Mouse (Mus musculus) liver, embryonic 14.5 days (tissue): Measurements from ENCODE around the gene Cenpo.

ENCODE experiments used
- CTCF ChIP-seq: IDR thresholded peaks from 2 replicates; pipeline ENCODE4 v1.5.1; 2016; ENCODE audit warnings: antibody characterized with exemption, low read depth, control low read depth
- EP300 ChIP-seq: IDR thresholded peaks from 2 replicates; pipeline ENCODE4 v1.6.1; 2016; ENCODE audit warnings: antibody characterized with exemption, low read depth

DNA sequence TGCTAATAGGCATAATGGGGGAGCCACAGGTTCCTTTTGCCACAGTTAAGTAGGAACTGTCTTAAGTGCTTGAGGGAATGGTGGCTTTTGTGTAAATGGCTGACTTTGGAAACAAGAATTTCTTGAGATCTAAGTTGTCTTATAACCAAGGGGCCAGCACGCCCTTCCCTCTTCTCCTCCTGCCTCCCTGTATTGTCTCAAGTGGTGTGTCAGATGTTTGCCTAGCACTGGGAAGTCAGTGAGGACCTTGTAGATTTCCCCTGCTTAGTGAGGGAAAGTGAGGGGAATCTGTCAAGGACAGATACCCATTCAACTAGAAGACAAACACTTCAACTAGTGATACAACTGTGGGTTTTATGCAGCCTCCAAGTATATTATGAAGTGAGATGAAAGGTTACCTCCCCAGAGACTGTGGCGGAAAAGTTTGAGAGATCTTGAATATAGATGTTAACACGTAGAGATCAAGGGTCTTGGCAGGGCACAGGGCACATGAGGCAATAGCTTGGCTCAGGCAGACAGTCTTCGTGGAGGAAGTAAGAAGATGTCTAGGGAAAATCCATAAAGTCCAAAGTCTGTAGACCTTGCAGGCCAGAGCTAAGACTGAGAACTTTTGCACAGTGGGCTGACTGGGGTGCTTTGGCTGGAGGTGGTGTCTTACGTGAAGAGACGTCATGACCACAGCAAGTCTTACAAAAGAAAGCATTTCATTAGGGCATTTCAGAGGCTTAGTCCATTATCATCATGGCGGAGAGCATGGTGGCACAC, 75.0 kb downstream of the Cenpo start:
- TF ChIP-seq EP300 (no peak), CTCF (no peak)
